Mouse (Mus musculus) ZHBTc4 (cell line): ENCODE measurements at regions not wholly inside any gene's neighbourhood (a gene's known extent, or its start where the extent isn't known, plus 50 kb on each side); places are given as distances from the start of the nearest gene placed in this dataset.
"Not testable (repeated sequence)": the region's sequence is repeated elsewhere in the genome, so short reads cannot be mapped to it uniquely, and the experiment has no call there.

ENCODE experiments used
- DNase-seq: peaks from one replicate; pipeline ENCODE4 v3.0.0-alpha.2; 2011; ENCODE audit warnings: low read depth, low spot score

GRCm38 (mm10) chrX:91059251-91059650 lies 167.3 kb downstream of the Gm44 start:
- peak; percentile 40 for DNase-seq

GRCm38 (mm10) chrX:91085137-91085536 lies 193.2 kb downstream of the Gm44 start:
- DNase-seq = not testable (repeated sequence)
